Mouse (Mus musculus) myocyte (in vitro differentiated cells): Measurements from ENCODE around the gene Setd5. TPM values are rescaled to one million over a fixed set of nuclear protein-coding genes. Genes with fewer than 3 reads are reported as not detected.

Experiments used
- H3K27me3 ChIP-seq: one replicate; pipeline ENCODE4 v1.6.1; 2011; ENCODE audit not compliant: control insufficient read depth, insufficient read depth, insufficient read length
- H3K36me3 ChIP-seq: one replicate; pipeline ENCODE4 v1.6.1; 2011; ENCODE audit not compliant: control insufficient read depth, insufficient read depth
- H3K4me2 ChIP-seq: one replicate; pipeline ENCODE4 v1.6.1; 2011; ENCODE audit warnings: low read depth, control low read depth
- H3K4me3 ChIP-seq: one replicate; pipeline ENCODE4 v1.5.1; 2011; ENCODE audit warnings: mild to moderate bottlenecking, control low read depth, moderate library complexity
- H3K79me2 ChIP-seq: one replicate; pipeline ENCODE4 v1.6.1; 2011; ENCODE audit not compliant: control insufficient read depth, insufficient read depth
- H3ac ChIP-seq: one replicate; pipeline ENCODE4 v1.6.1; 2011; ENCODE audit not compliant: control insufficient read depth, insufficient read length
- CEBPB ChIP-seq: IDR thresholded peaks from 2 replicates; pipeline ENCODE4 v1.6.1; 2011; ENCODE audit warnings: mild to moderate bottlenecking, moderate library complexity; ENCODE audit not compliant: poor library complexity, insufficient read depth, severe bottlenecking
- E2F4 ChIP-seq: IDR thresholded peaks from one replicate; pipeline ENCODE4 v1.6.1; 2011; ENCODE audit warnings: mild to moderate bottlenecking, control low read depth, moderate library complexity; ENCODE audit not compliant: insufficient read depth
- MAX ChIP-seq: IDR thresholded peaks from one replicate; pipeline ENCODE4 v1.6.1; 2011; ENCODE audit warnings: low read depth, mild to moderate bottlenecking, control low read depth
- MYOD1 ChIP-seq, 3 experiments: IDR thresholded peaks; one replicate each; pipeline ENCODE4 v1.6.1; 2011; ENCODE audit warnings: control low read depth in 2 of 3, low read depth in 2 of 3, mild to moderate bottlenecking in 2 of 3, moderate library complexity in 1 of 3; ENCODE audit not compliant: insufficient read length in 2 of 3, control insufficient read depth in 1 of 3
- MYOG ChIP-seq, 3 experiments: IDR thresholded peaks; one replicate each; pipeline ENCODE4 v1.6.1; 2011; ENCODE audit warnings: control low read depth in 2 of 3, low read depth in 2 of 3, mild to moderate bottlenecking in 2 of 3; ENCODE audit not compliant: insufficient read length in 2 of 3, control insufficient read depth in 1 of 3, insufficient read depth in 1 of 3
- POLR2A ChIP-seq: IDR thresholded peaks from one replicate; pipeline ENCODE4 v1.6.1; 2011; ENCODE audit warnings: low read depth, mild to moderate bottlenecking, control low read depth, moderate library complexity; ENCODE audit not compliant: insufficient read length
- POLR2AphosphoS2 ChIP-seq: IDR thresholded peaks from one replicate; pipeline ENCODE4 v1.6.1; 2011; ENCODE audit warnings: low read depth, control low read depth; ENCODE audit not compliant: insufficient read length
- REST ChIP-seq: IDR thresholded peaks from one replicate; pipeline ENCODE4 v1.6.1; 2011; ENCODE audit warnings: mild to moderate bottlenecking, control low read depth, moderate library complexity; ENCODE audit not compliant: insufficient read depth, insufficient read length
- SRF ChIP-seq: IDR thresholded peaks from one replicate; pipeline ENCODE4 v1.6.1; 2011; ENCODE audit warnings: low read depth; ENCODE audit not compliant: control insufficient read depth, insufficient read length
- TCF12 ChIP-seq: IDR thresholded peaks from one replicate; pipeline ENCODE4 v1.6.1; 2011; ENCODE audit warnings: mild to moderate bottlenecking, control low read depth; ENCODE audit not compliant: poor library complexity, insufficient read depth, severe bottlenecking
- TCF3 ChIP-seq: IDR thresholded peaks from one replicate; pipeline ENCODE4 v1.6.1; 2011; ENCODE audit warnings: low read depth, control low read depth; ENCODE audit not compliant: insufficient read length
- USF1 ChIP-seq: IDR thresholded peaks from one replicate; pipeline ENCODE4 v1.6.1; 2011; ENCODE audit warnings: low read depth, mild to moderate bottlenecking, control low read depth, moderate library complexity
- polyA plus RNA-seq: library from polyadenylated mRNA; unstranded; fragments of >200 nt; fragmentation: generic; extraction: Trizol; gene quantifications from one replicate; pipeline ENCODE4 v1.2.1, GENCODE M21; 2012; ENCODE audit warnings: missing spikeins

Setd5 gene
- polyA plus RNA-seq, 1 experiment = 21.8 TPM

GRCm38 (mm10) chr6:113077569-113078030, 435 bp downstream of the Setd5 start:
- Histone ChIP-seq H3K4me2 (peak overlapping the region; percentile 76), H3K27me3 (no peaks in the 10 kb centered on the region), H3K4me3 (peak overlapping the region; percentile 76), H3ac (peak overlapping the region; percentile 89), H3K79me2 (peaks cover 84% of the 10 kb centered on the region), H3K36me3 (peaks cover 7% of the 10 kb centered on the region)
- TF ChIP-seq POLR2AphosphoS2 = peak; percentile 58
- no peak for TF ChIP-seq MYOD1 (IDR thresholded peaks at IDR 0.05; ENCODE audit: control insufficient read depth in 1 of 3, insufficient read length in 2 of 3, low read depth in 2 of 3)
- TF ChIP-seq TCF3 = no peak
- no peak for TF ChIP-seq MAX
- TF ChIP-seq CEBPB = no peak
- TF ChIP-seq POLR2A = peak; percentile 80
- no peak for TF ChIP-seq E2F4
- no peak for TF ChIP-seq MYOG (IDR thresholded peaks at IDR 0.05; ENCODE audit: control insufficient read depth in 1 of 3, insufficient read depth in 1 of 3, insufficient read length in 2 of 3, low read depth in 2 of 3)
- no peak for TF ChIP-seq TCF12
- no peak for TF ChIP-seq SRF
- no peak for TF ChIP-seq USF1
- no peak for TF ChIP-seq REST

- H3K27me3 ChIP-seq = no peaks in the 10 kb centered on the region
- peaks cover 7% of the 10 kb centered on the region for H3K36me3 ChIP-seq
- H3K4me3 ChIP-seq = peak overlapping the region; percentile 76
- H3ac ChIP-seq = peak overlapping the region; percentile 89
- TF ChIP-seq POLR2AphosphoS2 (peak; percentile 60), CEBPB (no peak)
- peak overlapping the region; percentile 76 for H3K4me2 ChIP-seq
- H3K79me2 ChIP-seq = peaks cover 84% of the 10 kb centered on the region
Observed at GRCm38 (mm10) chr6:113078031-113078721, 1.0 kb downstream of the Setd5 start.

GRCm38 (mm10) chr6:113079492-113079891, 2.3 kb downstream of the Setd5 start:
- peaks cover 84% of the 10 kb centered on the region for H3K79me2 ChIP-seq
- H3K4me3 ChIP-seq = peak overlapping the region; percentile 76
- H3ac ChIP-seq = no peak overlapping the region
- no peaks in the 10 kb centered on the region for H3K27me3 ChIP-seq
- H3K36me3 ChIP-seq = peaks cover 7% of the 10 kb centered on the region
- no peak for TF ChIP-seq TCF12
- peak in 2 of 3 experiments; percentile 31 to 70 for TF ChIP-seq MYOG (IDR thresholded peaks at IDR 0.05; ENCODE audit: control insufficient read depth in 1 of 3, insufficient read depth in 1 of 3, insufficient read length in 2 of 3, low read depth in 2 of 3)
- TF ChIP-seq POLR2AphosphoS2 = no peak
- TF ChIP-seq MYOD1 (IDR thresholded peaks at IDR 0.05; ENCODE audit: control insufficient read depth in 1 of 3, insufficient read length in 2 of 3, low read depth in 2 of 3) = peak; percentile 74 to 79 (median 78)
- peak overlapping the region; percentile 76 for H3K4me2 ChIP-seq

GRCm38 (mm10) chr6:113082229-113082628, 5.1 kb downstream of the Setd5 start:
- no peaks in the 10 kb centered on the region for H3K27me3 ChIP-seq
- peaks cover 11% of the 10 kb centered on the region for H3K36me3 ChIP-seq
- no peak for TF ChIP-seq MAX
- H3K79me2 ChIP-seq = peaks cover 98% of the 10 kb centered on the region
- H3K4me2 ChIP-seq = peak overlapping the region; percentile 57
- no peak overlapping the region for H3ac ChIP-seq
- no peak overlapping the region for H3K4me3 ChIP-seq

- Histone ChIP-seq H3K79me2 (peaks cover 100% of the 10 kb centered on the region), H3K36me3 (peaks cover 11% of the 10 kb centered on the region), H3ac (no peak overlapping the region), H3K4me2 (no peak overlapping the region), H3K4me3 (no peak overlapping the region), H3K27me3 (no peaks in the 10 kb centered on the region)
- TF ChIP-seq MAX (no peak), SRF (no peak), POLR2AphosphoS2 (no peak), MYOD1 (IDR thresholded peaks at IDR 0.05; ENCODE audit: control insufficient read depth in 1 of 3, insufficient read length in 2 of 3, low read depth in 2 of 3) (peak in 1 of 3 experiments; percentile 55), MYOG (IDR thresholded peaks at IDR 0.05; ENCODE audit: control insufficient read depth in 1 of 3, insufficient read depth in 1 of 3, insufficient read length in 2 of 3, low read depth in 2 of 3) (peak in 1 of 3 experiments; percentile 5)
Observed at GRCm38 (mm10) chr6:113084590-113084989, 7.4 kb downstream of the Setd5 start.

GRCm38 (mm10) chr6:113093206-113093605, 16.0 kb downstream of the Setd5 start:
- H3ac ChIP-seq = no peak overlapping the region
- H3K79me2 ChIP-seq = peaks cover 100% of the 10 kb centered on the region
- no peaks in the 10 kb centered on the region for H3K27me3 ChIP-seq
- H3K4me2 ChIP-seq = no peak overlapping the region
- H3K36me3 ChIP-seq = no peaks in the 10 kb centered on the region
- H3K4me3 ChIP-seq = no peak overlapping the region
- TF ChIP-seq REST (no peak), POLR2AphosphoS2 (no peak), TCF12 (no peak), MAX (no peak), MYOG (IDR thresholded peaks at IDR 0.05; ENCODE audit: control insufficient read depth in 1 of 3, insufficient read depth in 1 of 3, insufficient read length in 2 of 3, low read depth in 2 of 3) (no peak), E2F4 (no peak), MYOD1 (IDR thresholded peaks at IDR 0.05; ENCODE audit: control insufficient read depth in 1 of 3, insufficient read length in 2 of 3, low read depth in 2 of 3) (no peak), POLR2A (no peak), TCF3 (no peak), SRF (no peak), CEBPB (no peak), USF1 (no peak)
